Mouse (Mus musculus) brain, embryonic 14.5 days (tissue): ENCODE measurements around the gene Trafd1.

ENCODE experiments used
- CTCF ChIP-seq: fragments of 200-500 bp; IDR thresholded peaks from 2 replicates; pipeline ENCODE4 v1.5.1; 2012; ENCODE audit warnings: inconsistent platforms, mild to moderate bottlenecking, moderate library complexity, borderline replicate concordance; ENCODE audit not compliant: insufficient read depth, insufficient read length; ENCODE audit errors: extremely low read depth
- POLR2A ChIP-seq: fragments of 200-500 bp; IDR thresholded peaks from 2 replicates; pipeline ENCODE4 v1.6.1; 2012; ENCODE audit warnings: mild to moderate bottlenecking, inconsistent platforms, borderline replicate concordance; ENCODE audit not compliant: poor library complexity, insufficient read depth, insufficient read length, severe bottlenecking; ENCODE audit errors: extremely low read depth

DNA sequence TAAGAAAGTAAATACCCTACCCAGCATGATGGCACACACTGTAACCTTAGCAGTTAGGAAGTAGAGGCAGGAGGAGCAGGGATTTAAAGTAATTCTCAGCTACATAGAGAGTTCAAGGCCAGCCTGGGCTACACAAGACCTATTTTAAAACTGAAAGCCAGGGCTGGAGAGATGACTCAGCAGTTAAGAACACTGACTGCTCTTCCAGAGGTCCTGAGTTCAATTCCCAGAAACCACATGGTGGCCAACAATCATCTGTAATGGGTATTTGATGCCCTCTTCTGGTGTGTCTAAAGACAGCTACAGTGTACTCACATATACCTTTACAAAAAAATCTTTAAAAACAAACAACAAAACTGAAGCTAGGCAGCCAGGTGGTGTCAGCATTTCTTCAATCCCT is 4.3 kb upstream of the Trafd1 start:
- TF ChIP-seq CTCF, result no peak
- TF ChIP-seq POLR2A, result no peak
